Mouse (Mus musculus): Measurements from ENCODE around the gene Klhl3. TPM values are rescaled to one million over a fixed set of nuclear protein-coding genes. Genes with fewer than 3 reads are reported as not detected.

The Klhl3 gene
- polyA plus RNA-seq, 1 experiment from 2014 or later: 4.6 TPM

- Histone ChIP-seq H3K9ac (ENCODE audit: low read length) (no peak overlapping the region), H3K27me3 (ENCODE audit: control insufficient read depth, insufficient read depth, low read depth, low read length) (no peaks in the 10 kb centered on the region), H3K36me3 (ENCODE audit: control insufficient read depth, insufficient read depth, low read length) (no peaks in the 10 kb centered on the region), H3K4me2 (ENCODE audit: low read depth, low read length) (no peak overlapping the region), H3K27ac (ENCODE audit: low read length) (no peak overlapping the region), H3K9me3 (ENCODE audit: control insufficient read depth, low read length) (no peaks in the 10 kb centered on the region), H3K4me3 (ENCODE audit: low read length) (no peak overlapping the region), H3K4me1 (replicated peaks; ENCODE audit: control insufficient read depth, insufficient read depth, low read length) (no peaks in the 10 kb centered on the region)
- no peak for ATAC-seq (ENCODE audit: low read depth)
- 59% methylated on average over 4 of the region's 4 CpGs for WGBS
Measured at GRCm38 (mm10) chr13:58045278-58045677, 68.1 kb downstream of the Klhl3 start.

- no peak for ATAC-seq (ENCODE audit: low read depth)
- Histone ChIP-seq H3K27ac (ENCODE audit: low read length) (no peak overlapping the region), H3K4me3 (ENCODE audit: low read length) (no peak overlapping the region), H3K36me3 (ENCODE audit: control insufficient read depth, insufficient read depth, low read length) (no peaks in the 10 kb centered on the region), H3K27me3 (ENCODE audit: control insufficient read depth, insufficient read depth, low read depth, low read length) (no peaks in the 10 kb centered on the region), H3K9ac (ENCODE audit: low read length) (no peak overlapping the region), H3K9me3 (ENCODE audit: control insufficient read depth, low read length) (no peaks in the 10 kb centered on the region), H3K4me1 (replicated peaks; ENCODE audit: control insufficient read depth, insufficient read depth, low read length) (no peaks in the 10 kb centered on the region), H3K4me2 (ENCODE audit: low read depth, low read length) (no peak overlapping the region)
- 89% methylated on average over 8 of the region's 8 CpGs for WGBS
Measured at GRCm38 (mm10) chr13:58043278-58043677, 70.1 kb downstream of the Klhl3 start.

GRCm38 (mm10) chr13:58040112-58040511 is 73.3 kb downstream of the Klhl3 start:
- H3K9me3 ChIP-seq (ENCODE audit: control insufficient read depth, low read length): no peaks in the 10 kb centered on the region
- H3K9ac ChIP-seq (ENCODE audit: low read length): no peak overlapping the region
- H3K4me2 ChIP-seq (ENCODE audit: low read depth, low read length): no peak overlapping the region
- no peaks in the 10 kb centered on the region for H3K36me3 ChIP-seq (ENCODE audit: control insufficient read depth, insufficient read depth, low read length)
- no peaks in the 10 kb centered on the region for H3K27me3 ChIP-seq (ENCODE audit: control insufficient read depth, insufficient read depth, low read depth, low read length)
- WGBS: 48% methylated on average over 10 of the region's 10 CpGs
- no peak for ATAC-seq (ENCODE audit: low read depth)
- H3K27ac ChIP-seq (ENCODE audit: low read length): no peak overlapping the region
- no peak overlapping the region for H3K4me3 ChIP-seq (ENCODE audit: low read length)
- peaks cover 12% of the 10 kb centered on the region for H3K4me1 ChIP-seq (replicated peaks; ENCODE audit: control insufficient read depth, insufficient read depth, low read length)

GRCm38 (mm10) chr13:58037506-58037905 is 75.9 kb downstream of the Klhl3 start:
- H3K4me1 ChIP-seq (replicated peaks; ENCODE audit: control insufficient read depth, insufficient read depth, low read length): peaks cover 15% of the 10 kb centered on the region
- no peaks in the 10 kb centered on the region; the same call in 1 of the 2 replicates for H3K9me3 ChIP-seq (ENCODE audit: control insufficient read depth, low read length)
- H3K27me3 ChIP-seq (ENCODE audit: control insufficient read depth, insufficient read depth, low read depth, low read length): no peaks in the 10 kb centered on the region
- no peaks in the 10 kb centered on the region for H3K36me3 ChIP-seq (ENCODE audit: control insufficient read depth, insufficient read depth, low read length)
- H3K27ac ChIP-seq (ENCODE audit: low read length): no peak overlapping the region
- H3K9ac ChIP-seq (ENCODE audit: low read length): no peak overlapping the region
- ATAC-seq (ENCODE audit: low read depth): no peak
- WGBS: 89% methylated on average over 8 of the region's 8 CpGs
- no peak overlapping the region for H3K4me3 ChIP-seq (ENCODE audit: low read length)
- no peak overlapping the region for H3K4me2 ChIP-seq (ENCODE audit: low read depth, low read length)

GRCm38 (mm10) chr13:58035470-58036156 is 77.8 kb downstream of the Klhl3 start:
- H3K27ac ChIP-seq (ENCODE audit: low read length): peak overlapping the region; percentile 46
- H3K36me3 ChIP-seq (ENCODE audit: control insufficient read depth, insufficient read depth, low read length): no peaks in the 10 kb centered on the region
- H3K4me2 ChIP-seq (ENCODE audit: low read depth, low read length): peak overlapping the region; percentile 17; the same call in 1 of the 2 replicates
- ATAC-seq (ENCODE audit: low read depth): peak; percentile 93
- peaks cover 17% of the 10 kb centered on the region for H3K4me1 ChIP-seq (replicated peaks; ENCODE audit: control insufficient read depth, insufficient read depth, low read length)
- 35% methylated on average over 10 of the region's 10 CpGs for WGBS
- no peak overlapping the region for H3K9ac ChIP-seq (ENCODE audit: low read length)
- no peaks in the 10 kb centered on the region; the same call in 1 of the 2 replicates for H3K9me3 ChIP-seq (ENCODE audit: control insufficient read depth, low read length)
- H3K4me3 ChIP-seq (ENCODE audit: low read length): no peak overlapping the region
- H3K27me3 ChIP-seq (ENCODE audit: control insufficient read depth, insufficient read depth, low read depth, low read length): no peaks in the 10 kb centered on the region

GRCm38 (mm10) chr13:58034985-58035384 is 78.4 kb downstream of the Klhl3 start:
- 0 out of 2 replicates have a peak overlapping the region, but pooled peaks have one; percentile 41 for H3K27ac ChIP-seq (ENCODE audit: low read length)
- H3K4me1 ChIP-seq (replicated peaks; ENCODE audit: control insufficient read depth, insufficient read depth, low read length): peaks cover 17% of the 10 kb centered on the region
- no peaks in the 10 kb centered on the region; the same call in 1 of the 2 replicates for H3K9me3 ChIP-seq (ENCODE audit: control insufficient read depth, low read length)
- no peaks in the 10 kb centered on the region for H3K27me3 ChIP-seq (ENCODE audit: control insufficient read depth, insufficient read depth, low read depth, low read length)
- H3K36me3 ChIP-seq (ENCODE audit: control insufficient read depth, insufficient read depth, low read length): no peaks in the 10 kb centered on the region
- no peak overlapping the region for H3K9ac ChIP-seq (ENCODE audit: low read length)
- WGBS: 90% methylated on average over 3 of the region's 3 CpGs
- H3K4me2 ChIP-seq (ENCODE audit: low read depth, low read length): no peak overlapping the region
- H3K4me3 ChIP-seq (ENCODE audit: low read length): no peak overlapping the region
- no peak for ATAC-seq (ENCODE audit: low read depth)

GRCm38 (mm10) chr13:58034507-58034906 is 78.9 kb downstream of the Klhl3 start:
- H3K4me3 ChIP-seq (ENCODE audit: low read length): no peak overlapping the region
- H3K4me1 ChIP-seq (replicated peaks; ENCODE audit: control insufficient read depth, insufficient read depth, low read length): peaks cover 17% of the 10 kb centered on the region
- peak overlapping the region; percentile 41; the same call in 1 of the 2 replicates for H3K27ac ChIP-seq (ENCODE audit: low read length)
- H3K4me2 ChIP-seq (ENCODE audit: low read depth, low read length): no peak overlapping the region
- H3K9ac ChIP-seq (ENCODE audit: low read length): no peak overlapping the region; the same call in 1 of the 2 replicates
- H3K9me3 ChIP-seq (ENCODE audit: control insufficient read depth, low read length): no peaks in the 10 kb centered on the region; the same call in 1 of the 2 replicates
- H3K27me3 ChIP-seq (ENCODE audit: control insufficient read depth, insufficient read depth, low read depth, low read length): no peaks in the 10 kb centered on the region
- ATAC-seq (ENCODE audit: low read depth): no peak
- no peaks in the 10 kb centered on the region for H3K36me3 ChIP-seq (ENCODE audit: control insufficient read depth, insufficient read depth, low read length)
- WGBS: 68% methylated on average over 6 of the region's 6 CpGs

GRCm38 (mm10) chr13:58031755-58032154 is 81.6 kb downstream of the Klhl3 start:
- Histone ChIP-seq H3K9ac (ENCODE audit: low read length) (no peak overlapping the region), H3K4me2 (ENCODE audit: low read depth, low read length) (no peak overlapping the region), H3K36me3 (ENCODE audit: control insufficient read depth, insufficient read depth, low read length) (no peaks in the 10 kb centered on the region), H3K4me3 (ENCODE audit: low read length) (no peak overlapping the region), H3K27me3 (ENCODE audit: control insufficient read depth, insufficient read depth, low read depth, low read length) (no peaks in the 10 kb centered on the region), H3K27ac (ENCODE audit: low read length) (no peak overlapping the region), H3K9me3 (ENCODE audit: control insufficient read depth, low read length) (no peaks in the 10 kb centered on the region; the same call in 1 of the 2 replicates), H3K4me1 (replicated peaks; ENCODE audit: control insufficient read depth, insufficient read depth, low read length) (peaks cover 17% of the 10 kb centered on the region)
- peak; percentile 61; the same call in 1 of the 2 replicates for ATAC-seq (ENCODE audit: low read depth)
- 44% methylated on average over 6 of the region's 6 CpGs for WGBS

GRCm38 (mm10) chr13:58027115-58027514 is 86.3 kb downstream of the Klhl3 start:
- Histone ChIP-seq H3K4me2 (ENCODE audit: low read depth, low read length) (no peak overlapping the region), H3K27ac (ENCODE audit: low read length) (no peak overlapping the region), H3K9ac (ENCODE audit: low read length) (no peak overlapping the region), H3K4me3 (ENCODE audit: low read length) (no peak overlapping the region), H3K9me3 (ENCODE audit: control insufficient read depth, low read length) (no peaks in the 10 kb centered on the region), H3K27me3 (ENCODE audit: control insufficient read depth, insufficient read depth, low read depth, low read length) (no peaks in the 10 kb centered on the region), H3K4me1 (replicated peaks; ENCODE audit: control insufficient read depth, insufficient read depth, low read length) (0 out of 2 replicates have a peak, but pooled peaks cover 2% of the 10 kb centered on the region), H3K36me3 (ENCODE audit: control insufficient read depth, insufficient read depth, low read length) (no peaks in the 10 kb centered on the region)
- ATAC-seq (ENCODE audit: low read depth): no peak
- 81% methylated on average over 8 of the region's 8 CpGs for WGBS

Measured in lung, embryonic 16.5 days (tissue).